Comparison of ENCODE assay signal across 10 mouse cellular contexts in genomic region chr8:125531088-125531438, GRCm38 (mm10). TPM values are rescaled to one million over a fixed set of nuclear protein-coding genes. Genes with fewer than 3 reads are reported as not detected.
DNase-seq lines count a peak whose midpoint lies in the region; ATAC-seq and TF ChIP-seq lines count a peak whose summit lies in the region.
"Had no signal": no experiment of that assay in that cellular context is flagged by ENCODE, and none has a peak within 500 bp of the region (broad histone marks: within the 10 kb centered on the region; RNA-seq: fewer than 3 reads in every experiment).

No protein-coding gene starts in this region.

- TF ChIP-seq POLR2A in brain, embryonic 14.5 days (IDR thresholded peaks at IDR 0.05; ENCODE audit: borderline replicate concordance, extremely low read depth, insufficient read depth, insufficient read length, poor library complexity, severe bottlenecking), result no peak

- DNase-seq in heart, adult 8-10 months (ENCODE audit: low spot score), result no peak
- peak; percentile 55 for DNase-seq in lung, postnatal 10 days
- DNase-seq in lung, postnatal 14 days, result no peak
- peak; percentile 65 for DNase-seq in brain, embryonic 14.5 days (ENCODE audit: low read depth)
- DNase-seq in testis, postnatal 14 days (ENCODE audit: low spot score), result no peak
- DNase-seq: cerebellum, postnatal 25 days; liver, postnatal 0 days had no signal

- H3K4me3 ChIP-seq in heart, embryonic 15.5 days, result no peak overlapping the region
- H3K4me3 ChIP-seq in midbrain, embryonic 13.5 days (replicated peaks), result no peak overlapping the region
- H3K4me3 ChIP-seq: embryonic facial prominence, embryonic 15.5 days had no signal

- ATAC-seq in heart, embryonic 15.5 days (replicated peaks; ENCODE audit: insufficient number of reproducible peaks, insufficient read depth, low FRiP score, low read depth), result no peak
- no peak for ATAC-seq in midbrain, embryonic 13.5 days

- H3K4me2 ChIP-seq in heart, embryonic 15.5 days, result no peak overlapping the region
- no peak overlapping the region for H3K4me2 ChIP-seq in midbrain, embryonic 13.5 days (replicated peaks)
- H3K4me2 ChIP-seq: embryonic facial prominence, embryonic 15.5 days had no signal

- no peaks in the 10 kb centered on the region for H3K9me3 ChIP-seq in heart, embryonic 15.5 days (replicated peaks)
- H3K9me3 ChIP-seq in midbrain, embryonic 13.5 days, result no peaks in the 10 kb centered on the region
- H3K9me3 ChIP-seq: embryonic facial prominence, embryonic 15.5 days had no signal

- TF ChIP-seq CTCF in brain, embryonic 14.5 days (IDR thresholded peaks at IDR 0.05; ENCODE audit: borderline replicate concordance, extremely low read depth, insufficient read depth, insufficient read length), result no peak

- H3K27ac ChIP-seq in heart, embryonic 15.5 days, result peak overlapping the region; percentile 84
- H3K27ac ChIP-seq in midbrain, embryonic 13.5 days, result peak overlapping the region; percentile 54
- H3K27ac ChIP-seq: embryonic facial prominence, embryonic 15.5 days had no signal

- peaks cover 95% of the 10 kb centered on the region for H3K4me1 ChIP-seq in heart, embryonic 15.5 days (replicated peaks)
- peaks cover 94% of the 10 kb centered on the region for H3K4me1 ChIP-seq in midbrain, embryonic 13.5 days (replicated peaks)

- no peaks in the 10 kb centered on the region for H3K36me3 ChIP-seq in heart, embryonic 15.5 days
- 0 out of 2 replicates have a peak, but pooled peaks cover 5% of the 10 kb centered on the region for H3K36me3 ChIP-seq in midbrain, embryonic 13.5 days
- H3K36me3 ChIP-seq: embryonic facial prominence, embryonic 15.5 days had no signal

- no peak overlapping the region for H3K9ac ChIP-seq in heart, embryonic 15.5 days
- no peak overlapping the region for H3K9ac ChIP-seq in midbrain, embryonic 13.5 days (replicated peaks)
- H3K9ac ChIP-seq: embryonic facial prominence, embryonic 15.5 days; liver, postnatal 0 days had no signal

- no peaks in the 10 kb centered on the region for H3K27me3 ChIP-seq in heart, embryonic 15.5 days
- H3K27me3 ChIP-seq in midbrain, embryonic 13.5 days, result peaks cover 3% of the 10 kb centered on the region; the same call in 1 of the 2 replicates
- H3K27me3 ChIP-seq: embryonic facial prominence, embryonic 15.5 days had no signal

- 28% methylated on average over 6 of the region's 6 CpGs for WGBS in heart, embryonic 15.5 days
- WGBS in midbrain, embryonic 13.5 days, result 46% methylated on average over 6 of the region's 6 CpGs

RNA-seq across cellular contexts. Expression of gene Sipa1l2, which starts 38.5 kb away (rescaled TPM):
- 20.6 and 24.5 TPM in 2 replicates for polyA plus RNA-seq in heart, embryonic 15.5 days (2015; fragmentation: Nextera tagmentation; extraction: Ambion mirVana)
- 10 to 100 TPM; 41.6 to 49.5 (median 44.5) TPM for total RNA-seq in heart, adult 8-10 months (2022)
- polyA plus RNA-seq in brain, embryonic 14.5 days (2012; rRNA removed), result 45.4 and 52.0 TPM in 2 replicates
- 27.5 and 31.8 TPM in 2 replicates for polyA plus RNA-seq in midbrain, embryonic 13.5 days (2015; fragmentation: Nextera tagmentation; extraction: Ambion mirVana)

Comparison
In these comparisons a context has a peak if more than half of its experiments do, and no peak if none do; other contexts are left out.
1. DNase-seq: peak in lung, postnatal 10 days (single experiment) and brain, embryonic 14.5 days (single experiment); none in heart, adult 8-10 months (single experiment), lung, postnatal 14 days (single experiment) and testis, postnatal 14 days (single experiment).